15 mouse cellular contexts compared by ENCODE assay signal in the genomic region with DNA sequence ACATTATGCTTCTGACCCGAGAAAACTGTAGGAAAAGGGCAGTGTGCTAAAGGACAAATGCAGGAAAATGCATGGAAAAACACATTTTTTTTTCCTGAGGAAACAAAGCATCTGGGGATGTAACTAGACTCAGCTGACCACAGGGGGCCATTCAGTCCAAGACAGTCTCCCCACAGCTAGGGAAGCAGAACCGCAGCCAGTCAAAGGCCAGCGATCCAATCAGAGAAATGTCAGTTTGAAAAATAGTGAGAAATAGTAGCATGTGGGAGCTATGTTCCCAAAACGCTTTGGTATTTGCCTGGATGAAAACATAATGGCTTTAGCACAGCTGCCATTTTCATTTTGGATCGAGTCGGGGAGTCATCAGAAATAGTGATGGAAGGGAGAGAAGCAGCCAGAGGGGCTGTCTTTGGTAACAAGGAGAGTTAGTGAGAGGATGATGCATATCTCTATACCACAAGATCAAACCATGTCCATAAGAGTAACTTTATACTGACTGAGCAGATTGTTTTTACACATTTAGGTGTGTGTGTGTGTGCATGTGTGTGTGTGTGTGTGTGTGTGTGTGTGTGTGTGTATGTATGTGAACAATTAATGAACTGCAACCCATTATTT.
DNase-seq lines count a peak whose midpoint lies in the region; ATAC-seq and TF ChIP-seq lines count a peak whose summit lies in the region.
"Had no signal": no experiment of that assay in that cellular context is flagged by ENCODE, and none has a peak within 500 bp of the region (broad histone marks: within the 10 kb centered on the region; RNA-seq: fewer than 3 reads in every experiment).

No protein-coding gene starts in this region.

- H3K36me3 ChIP-seq in forebrain, embryonic 14.5 days (ENCODE audit: control insufficient read depth, insufficient read depth, low read length) = no peaks in the 10 kb centered on the region
- no peaks in the 10 kb centered on the region for H3K36me3 ChIP-seq in forebrain, postnatal 0 days (ENCODE audit: insufficient read depth)
- no peaks in the 10 kb centered on the region for H3K36me3 ChIP-seq in hindbrain, embryonic 10.5 days
- no peaks in the 10 kb centered on the region for H3K36me3 ChIP-seq in midbrain, embryonic 12.5 days
- H3K36me3 ChIP-seq in neural tube, embryonic 15.5 days = no peaks in the 10 kb centered on the region
- H3K36me3 ChIP-seq: heart, embryonic 13.5 days; limb, embryonic 13.5 days had no signal

- H3K27me3 ChIP-seq in forebrain, embryonic 14.5 days (replicated peaks; ENCODE audit: control insufficient read depth, insufficient read depth, low read length) = no peaks in the 10 kb centered on the region
- H3K27me3 ChIP-seq in forebrain, postnatal 0 days (ENCODE audit: insufficient read depth, low read length) = no peaks in the 10 kb centered on the region
- no peaks in the 10 kb centered on the region for H3K27me3 ChIP-seq in hindbrain, embryonic 10.5 days (ENCODE audit: insufficient read depth, poor library complexity, severe bottlenecking)
- no peaks in the 10 kb centered on the region for H3K27me3 ChIP-seq in midbrain, embryonic 12.5 days
- H3K27me3 ChIP-seq in neural tube, embryonic 15.5 days (replicated peaks) = no peaks in the 10 kb centered on the region
- H3K27me3 ChIP-seq: heart, embryonic 13.5 days; limb, embryonic 13.5 days had no signal

- DNase-seq in forebrain, embryonic 14.5 days (ENCODE audit: low spot score) = peak; percentile 39
- no peak for DNase-seq in forebrain, postnatal 0 days
- DNase-seq in hindbrain, embryonic 10.5 days (ENCODE audit: low spot score) = peak; percentile 4
- no peak for DNase-seq in thymus, postnatal 4 days
- DNase-seq in thymus, postnatal 10 days (ENCODE audit: low spot score in 2 of 2) = no peak
- no peak for DNase-seq in frontal cortex, postnatal 14 days (ENCODE audit: low spot score in 2 of 2)
- DNase-seq: gastrocnemius, postnatal 36 days; kidney, postnatal 14 days; layer of hippocampus, postnatal 36 days; lung, embryonic 14.5 days had no signal

- no peaks in the 10 kb centered on the region for H3K9me3 ChIP-seq in forebrain, embryonic 14.5 days (replicated peaks; ENCODE audit: control insufficient read depth, low read length)
- no peaks in the 10 kb centered on the region for H3K9me3 ChIP-seq in forebrain, postnatal 0 days (ENCODE audit: low read length)
- no peaks in the 10 kb centered on the region for H3K9me3 ChIP-seq in hindbrain, embryonic 10.5 days
- H3K9me3 ChIP-seq in midbrain, embryonic 12.5 days = no peaks in the 10 kb centered on the region
- no peaks in the 10 kb centered on the region for H3K9me3 ChIP-seq in neural tube, embryonic 15.5 days (replicated peaks)
- H3K9me3 ChIP-seq: heart, embryonic 13.5 days; limb, embryonic 13.5 days had no signal

- no peak overlapping the region for H3K9ac ChIP-seq in forebrain, embryonic 14.5 days (ENCODE audit: low read length)
- no peak overlapping the region for H3K9ac ChIP-seq in forebrain, postnatal 0 days
- no peak overlapping the region for H3K9ac ChIP-seq in midbrain, embryonic 12.5 days (replicated peaks)
- H3K9ac ChIP-seq in neural tube, embryonic 15.5 days (replicated peaks) = no peak overlapping the region
- H3K9ac ChIP-seq: heart, embryonic 13.5 days; limb, embryonic 13.5 days; lung, embryonic 14.5 days had no signal

- no peak overlapping the region for H3K27ac ChIP-seq in forebrain, embryonic 14.5 days (ENCODE audit: low read depth, low read length)
- no peak overlapping the region for H3K27ac ChIP-seq in forebrain, postnatal 0 days (ENCODE audit: low read depth, low read length)
- peak overlapping the region; percentile 53; the same call in 1 of the 2 replicates for H3K27ac ChIP-seq in hindbrain, embryonic 10.5 days
- no peak overlapping the region for H3K27ac ChIP-seq in midbrain, embryonic 12.5 days (replicated peaks)
- H3K27ac ChIP-seq in neural tube, embryonic 15.5 days (replicated peaks) = no peak overlapping the region
- H3K27ac ChIP-seq: heart, embryonic 13.5 days; limb, embryonic 13.5 days had no signal

- H3K4me1 ChIP-seq in forebrain, embryonic 14.5 days (ENCODE audit: control insufficient read depth, insufficient read depth, low read length) = no peaks in the 10 kb centered on the region
- H3K4me1 ChIP-seq in forebrain, postnatal 0 days (ENCODE audit: insufficient read depth) = no peaks in the 10 kb centered on the region
- 0 out of 2 replicates have a peak, but pooled peaks cover 4% of the 10 kb centered on the region for H3K4me1 ChIP-seq in hindbrain, embryonic 10.5 days (replicated peaks)
- H3K4me1 ChIP-seq in midbrain, embryonic 12.5 days = no peaks in the 10 kb centered on the region
- no peaks in the 10 kb centered on the region for H3K4me1 ChIP-seq in neural tube, embryonic 15.5 days
- H3K4me1 ChIP-seq: heart, embryonic 13.5 days; limb, embryonic 13.5 days had no signal

- H3K4me3 ChIP-seq in forebrain, embryonic 14.5 days (ENCODE audit: low read depth, low read length) = no peak overlapping the region
- H3K4me3 ChIP-seq in forebrain, postnatal 0 days (ENCODE audit: low read depth, low read length) = no peak overlapping the region
- H3K4me3 ChIP-seq in hindbrain, embryonic 10.5 days = no peak overlapping the region
- H3K4me3 ChIP-seq in midbrain, embryonic 12.5 days = no peak overlapping the region
- H3K4me3 ChIP-seq in neural tube, embryonic 15.5 days (replicated peaks) = no peak overlapping the region
- H3K4me3 ChIP-seq: heart, embryonic 13.5 days; limb, embryonic 13.5 days had no signal

- no peak overlapping the region for H3K4me2 ChIP-seq in forebrain, embryonic 14.5 days (ENCODE audit: low read length)
- no peak overlapping the region for H3K4me2 ChIP-seq in forebrain, postnatal 0 days (ENCODE audit: low read depth)
- 0 out of 2 replicates have a peak overlapping the region, but pooled peaks have one; percentile 16 for H3K4me2 ChIP-seq in midbrain, embryonic 12.5 days (replicated peaks)
- H3K4me2 ChIP-seq in neural tube, embryonic 15.5 days = peak overlapping the region; percentile 28
- H3K4me2 ChIP-seq: heart, embryonic 13.5 days; limb, embryonic 13.5 days; lung, embryonic 14.5 days had no signal

- WGBS in forebrain, embryonic 14.5 days = 35% methylated on average over 6 of the region's 6 CpGs
- WGBS in forebrain, postnatal 0 days = 27% methylated on average over 6 of the region's 6 CpGs
- WGBS in hindbrain, embryonic 10.5 days = 32% methylated on average over 6 of the region's 6 CpGs
- whole genome bisulfite sequencing in midbrain, embryonic 12.5 days = 26% methylated on average over 6 of the region's 6 CpGs
- 21% methylated on average over 6 of the region's 6 CpGs for WGBS in neural tube, embryonic 15.5 days

- TF ChIP-seq CTCF in forebrain, postnatal 0 days (IDR thresholded peaks at IDR 0.05; ENCODE audit: low read depth) = no peak

- no peak for ATAC-seq in forebrain, embryonic 14.5 days
- no peak for ATAC-seq in forebrain, postnatal 0 days
- peak; percentile 77 for ATAC-seq in midbrain, embryonic 12.5 days (ENCODE audit: low FRiP score, low read depth)
- no peak for ATAC-seq in neural tube, embryonic 15.5 days (ENCODE audit: low FRiP score)
- ATAC-seq: CD4-positive, CD25-positive, alpha-beta regulatory T cell, adult 4 months had no signal

Comparison
In these comparisons a context has a peak if more than half of its experiments do, and no peak if none do; other contexts are left out.
1. DNase-seq: peak in forebrain, embryonic 14.5 days (single experiment) and hindbrain, embryonic 10.5 days (single experiment); none in forebrain, postnatal 0 days (single experiment), thymus, postnatal 4 days (single experiment), thymus, postnatal 10 days (0 of 2) and frontal cortex, postnatal 14 days (0 of 2).
2. H3K4me2 ChIP-seq: peak in midbrain, embryonic 12.5 days (single experiment) and neural tube, embryonic 15.5 days (single experiment); none in forebrain, embryonic 14.5 days (single experiment) and forebrain, postnatal 0 days (single experiment).